Mouse (Mus musculus): ENCODE measurements around the gene Zfp74. TPM values are rescaled to one million over a fixed set of nuclear protein-coding genes. Genes with fewer than 3 reads are reported as not detected.

Zfp74 gene
- total and polyA plus RNA-seq, 2 experiments, result 2.6 to 2.7 TPM

DNA sequence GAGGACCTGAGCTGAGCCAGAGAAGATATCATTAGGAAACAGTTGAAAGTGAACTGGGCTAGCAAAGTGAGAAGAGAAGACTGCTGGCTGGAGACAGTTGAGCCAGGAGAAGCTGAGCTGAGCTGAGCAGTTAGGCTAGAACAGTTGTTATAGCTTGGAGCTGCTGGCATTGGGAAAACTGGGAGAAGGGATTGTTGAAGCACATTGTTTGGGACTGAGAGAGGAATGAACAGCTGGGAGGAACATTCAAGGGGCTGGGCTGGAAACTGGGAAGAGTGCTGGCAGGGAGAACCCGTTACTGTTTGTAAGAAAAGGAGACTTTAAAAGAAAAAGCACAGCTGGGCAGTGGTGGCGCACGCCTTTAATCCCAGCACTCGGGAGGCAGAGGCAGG lies 35.8 kb downstream of the Zfp74 start:
- Histone ChIP-seq H3K9ac (ENCODE audit: low read depth, low read length) (no peak overlapping the region), H3K4me1 (ENCODE audit: control insufficient read depth, insufficient read depth, low read length) (no peaks in the 10 kb centered on the region), H3K27ac (replicated peaks; ENCODE audit: insufficient read depth, low read depth, low read length) (no peak overlapping the region), H3K79me2 (ENCODE audit: control insufficient read depth, insufficient read depth, low read length) (no peaks in the 10 kb centered on the region), H3K27me3 (ENCODE audit: control insufficient read depth, insufficient read depth, low read length) (no peaks in the 10 kb centered on the region), H3K4me3 (ENCODE audit: insufficient read depth, low read depth, low read length) (no peak overlapping the region), H3K36me3 (ENCODE audit: control insufficient read depth, insufficient read depth, low read length) (peaks cover 25% of the 10 kb centered on the region)
- TF ChIP-seq POLR2A (IDR thresholded peaks at IDR 0.05; ENCODE audit: extremely low read depth, insufficient read depth, low read length) (no peak), CTCF (IDR thresholded peaks at IDR 0.05; ENCODE audit: low read depth, low read length) (no peak)
- WGBS, result 85% methylated on average over 4 of the region's 4 CpGs
- DNase-seq (ENCODE audit: extremely low read depth, low read depth, low spot score), result no peak

- H3K9ac ChIP-seq (ENCODE audit: low read depth, low read length), result no peak overlapping the region
- TF ChIP-seq POLR2A (IDR thresholded peaks at IDR 0.05; ENCODE audit: extremely low read depth, insufficient read depth, low read length) (no peak), CTCF (IDR thresholded peaks at IDR 0.05; ENCODE audit: low read depth, low read length) (no peak)
- DNase-seq (ENCODE audit: extremely low read depth, low read depth, low spot score), result no peak
- no peaks in the 10 kb centered on the region for H3K27me3 ChIP-seq (ENCODE audit: control insufficient read depth, insufficient read depth, low read length)
- peaks cover 29% of the 10 kb centered on the region for H3K36me3 ChIP-seq (ENCODE audit: control insufficient read depth, insufficient read depth, low read length)
- 37% methylated on average over 6 of the region's 6 CpGs for WGBS
- no peak overlapping the region for H3K4me3 ChIP-seq (ENCODE audit: insufficient read depth, low read depth, low read length)
- no peaks in the 10 kb centered on the region for H3K79me2 ChIP-seq (ENCODE audit: control insufficient read depth, insufficient read depth, low read length)
- H3K4me1 ChIP-seq (ENCODE audit: control insufficient read depth, insufficient read depth, low read length), result no peaks in the 10 kb centered on the region
- H3K27ac ChIP-seq (replicated peaks; ENCODE audit: insufficient read depth, low read depth, low read length), result no peak overlapping the region
Observed at GRCm38 (mm10) chr7:29917371-29918061, 36.4 kb downstream of the Zfp74 start.

- H3K36me3 ChIP-seq (ENCODE audit: control insufficient read depth, insufficient read depth, low read length), result peaks cover 40% of the 10 kb centered on the region
- TF ChIP-seq POLR2A (IDR thresholded peaks at IDR 0.05; ENCODE audit: extremely low read depth, insufficient read depth, low read length) (no peak), CTCF (IDR thresholded peaks at IDR 0.05; ENCODE audit: low read depth, low read length) (no peak)
- H3K4me3 ChIP-seq (ENCODE audit: insufficient read depth, low read depth, low read length), result no peak overlapping the region
- no peak for DNase-seq (ENCODE audit: extremely low read depth, low read depth, low spot score)
- H3K4me1 ChIP-seq (ENCODE audit: control insufficient read depth, insufficient read depth, low read length), result no peaks in the 10 kb centered on the region
- H3K9ac ChIP-seq (ENCODE audit: low read depth, low read length), result no peak overlapping the region
- no peak overlapping the region for H3K27ac ChIP-seq (replicated peaks; ENCODE audit: insufficient read depth, low read depth, low read length)
- H3K27me3 ChIP-seq (ENCODE audit: control insufficient read depth, insufficient read depth, low read length), result no peaks in the 10 kb centered on the region
- 94% methylated on average over 13 of the region's 13 CpGs for WGBS
- H3K79me2 ChIP-seq (ENCODE audit: control insufficient read depth, insufficient read depth, low read length), result no peaks in the 10 kb centered on the region; the same call in 1 of the 2 replicates
Observed at GRCm38 (mm10) chr7:29912172-29912571, 41.7 kb downstream of the Zfp74 start.

DNA sequence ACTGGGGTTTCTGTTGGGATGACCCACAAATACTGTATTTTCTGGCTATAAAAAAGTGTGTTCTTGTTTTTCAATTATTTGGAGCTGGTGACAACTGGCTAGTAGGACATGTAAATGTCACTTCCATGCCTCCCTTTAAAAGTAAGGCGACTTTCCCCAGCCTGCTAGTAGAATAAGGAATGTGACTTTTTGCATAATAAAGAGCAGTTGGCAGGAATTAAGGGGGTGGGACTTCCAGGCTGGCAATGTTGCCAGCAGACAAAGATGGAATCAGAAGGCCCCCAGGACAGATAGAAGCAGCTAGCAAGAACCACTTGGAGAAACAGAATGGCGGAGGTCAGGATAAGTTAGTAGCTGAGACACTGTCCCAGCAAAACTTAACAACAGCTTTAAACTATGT lies 43.6 kb downstream of the Zfp74 start:
- H3K4me3 ChIP-seq (ENCODE audit: insufficient read depth, low read depth, low read length), result no peak overlapping the region
- DNase-seq (ENCODE audit: extremely low read depth, low read depth, low spot score), result no peak
- no peaks in the 10 kb centered on the region for H3K27me3 ChIP-seq (ENCODE audit: control insufficient read depth, insufficient read depth, low read length)
- H3K9ac ChIP-seq (ENCODE audit: low read depth, low read length), result no peak overlapping the region
- no peak overlapping the region for H3K27ac ChIP-seq (replicated peaks; ENCODE audit: insufficient read depth, low read depth, low read length)
- H3K4me1 ChIP-seq (ENCODE audit: control insufficient read depth, insufficient read depth, low read length), result no peaks in the 10 kb centered on the region
- H3K79me2 ChIP-seq (ENCODE audit: control insufficient read depth, insufficient read depth, low read length), result no peaks in the 10 kb centered on the region; the same call in 1 of the 2 replicates
- TF ChIP-seq POLR2A (IDR thresholded peaks at IDR 0.05; ENCODE audit: extremely low read depth, insufficient read depth, low read length), result no peak
- TF ChIP-seq CTCF (IDR thresholded peaks at IDR 0.05; ENCODE audit: low read depth, low read length), result no peak
- peaks cover 34% of the 10 kb centered on the region for H3K36me3 ChIP-seq (ENCODE audit: control insufficient read depth, insufficient read depth, low read length)
- WGBS, result 92% methylated on average over 2 of the region's 2 CpGs

- H3K27me3 ChIP-seq (ENCODE audit: control insufficient read depth, insufficient read depth, low read length), result no peaks in the 10 kb centered on the region
- no peaks in the 10 kb centered on the region; the same call in 1 of the 2 replicates for H3K79me2 ChIP-seq (ENCODE audit: control insufficient read depth, insufficient read depth, low read length)
- under 1% methylated on average over 33 of the region's 33 CpGs for WGBS
- H3K27ac ChIP-seq (replicated peaks; ENCODE audit: insufficient read depth, low read depth, low read length), result peak within 1 kb of the TSS; percentile 93
- peak; percentile 87 for DNase-seq (ENCODE audit: extremely low read depth, low read depth, low spot score)
- peak within 1 kb of the TSS; percentile 77 for H3K4me3 ChIP-seq (ENCODE audit: insufficient read depth, low read depth, low read length)
- H3K4me1 ChIP-seq (ENCODE audit: control insufficient read depth, insufficient read depth, low read length), result no peaks in the 10 kb centered on the region
- TF ChIP-seq CTCF (IDR thresholded peaks at IDR 0.05; ENCODE audit: low read depth, low read length) (no peak), POLR2A (IDR thresholded peaks at IDR 0.05; ENCODE audit: extremely low read depth, insufficient read depth, low read length) (no peak)
- H3K9ac ChIP-seq (ENCODE audit: low read depth, low read length), result peak within 1 kb of the TSS; percentile 79
- peaks cover 23% of the 10 kb centered on the region for H3K36me3 ChIP-seq (ENCODE audit: control insufficient read depth, insufficient read depth, low read length)
Observed at GRCm38 (mm10) chr7:29908130-29908950, 45.5 kb downstream of the Zfp74 start, which contains the start of gene Zfp383. Gene Zfp383, plus strand, starts transcription at chr7:29908223.

Data from liver, adult 2 months (tissue).